Mouse (Mus musculus): ENCODE results near the gene Eif4e2. TPM values are rescaled to one million over a fixed set of nuclear protein-coding genes. Genes with fewer than 3 reads are reported as not detected.

Eif4e2 gene
- total RNA-seq, 2 experiments from 2014 or later: 58.2 to 60.3 TPM

- DNase-seq: no peak
Measured at GRCm38 (mm10) chr1:87203779-87204178, 9.9 kb upstream of the Eif4e2 start.

GRCm38 (mm10) chr1:87204465-87204864 is 9.2 kb upstream of the Eif4e2 start, which contains the start of gene Chrng:
TSS of gene Chrng (plus strand) at chr1:87204657.
- no peak for DNase-seq

GRCm38 (mm10) chr1:87205038-87205437 is 8.7 kb upstream of the Eif4e2 start:
- no peak for DNase-seq

GRCm38 (mm10) chr1:87205502-87205901 is 8.2 kb upstream of the Eif4e2 start:
- DNase-seq: no peak

GRCm38 (mm10) chr1:87206339-87206738 is 7.4 kb upstream of the Eif4e2 start:
- DNase-seq: no peak

- no peak for DNase-seq
Measured at GRCm38 (mm10) chr1:87211431-87211830, 2.3 kb upstream of the Eif4e2 start.

GRCm38 (mm10) chr1:87214748-87215147 is 1.0 kb downstream of the Eif4e2 start:
- DNase-seq: no peak

- no peak for DNase-seq
Measured at GRCm38 (mm10) chr1:87217938-87218337, 4.2 kb downstream of the Eif4e2 start.

- DNase-seq: no peak
Measured at GRCm38 (mm10) chr1:87225739-87226138, 12.0 kb downstream of the Eif4e2 start.

GRCm38 (mm10) chr1:87226409-87227159 is 12.9 kb downstream of the Eif4e2 start:
- DNase-seq: no peak

- no peak for DNase-seq
Measured at GRCm38 (mm10) chr1:87227160-87227550, 13.4 kb downstream of the Eif4e2 start.

GRCm38 (mm10) chr1:87230606-87231005 is 16.9 kb downstream of the Eif4e2 start:
- no peak for DNase-seq

GRCm38 (mm10) chr1:87232197-87232596 is 18.5 kb downstream of the Eif4e2 start:
- DNase-seq: no peak

- DNase-seq: no peak
Measured at GRCm38 (mm10) chr1:87239056-87239455, 25.3 kb downstream of the Eif4e2 start.

GRCm38 (mm10) chr1:87243021-87243420 is 29.3 kb downstream of the Eif4e2 start:
- DNase-seq: no peak

- no peak for DNase-seq
Measured at GRCm38 (mm10) chr1:87245430-87245829, 31.7 kb downstream of the Eif4e2 start.

- DNase-seq: peak; percentile 80 to 81
Measured at GRCm38 (mm10) chr1:87245929-87246815, 32.5 kb downstream of the Eif4e2 start.

GRCm38 (mm10) chr1:87252040-87252609 is 38.4 kb downstream of the Eif4e2 start:
- no peak for DNase-seq

- DNase-seq: no peak
Measured at GRCm38 (mm10) chr1:87255173-87255572, 41.5 kb downstream of the Eif4e2 start.

- DNase-seq: no peak
Measured at GRCm38 (mm10) chr1:87257691-87258090, 44.0 kb downstream of the Eif4e2 start.

- DNase-seq: no peak
Measured at GRCm38 (mm10) chr1:87258484-87258883, 44.8 kb downstream of the Eif4e2 start.

GRCm38 (mm10) chr1:87259316-87259715 is 45.6 kb downstream of the Eif4e2 start:
- no peak for DNase-seq

- no peak for DNase-seq
Measured at GRCm38 (mm10) chr1:87263257-87263656, 49.5 kb downstream of the Eif4e2 start.
